Mouse (Mus musculus) E14TG2a.4 (cell line): ENCODE results near the gene Arhgap22.

Source experiments
- CTCF ChIP-seq: conservative IDR thresholded peaks from 2 replicates; pipeline ENCODE4 v1.5.1; 2014; ENCODE audit warnings: low read length
- NANOG ChIP-seq: IDR thresholded peaks from 2 replicates; pipeline ENCODE4 v1.6.1; 2014; ENCODE audit warnings: borderline replicate concordance, low read length, mixed read lengths
- POU5F1 ChIP-seq: IDR thresholded peaks from 2 replicates; pipeline ENCODE4 v1.6.1; 2014; ENCODE audit warnings: low read length, borderline replicate concordance

DNA sequence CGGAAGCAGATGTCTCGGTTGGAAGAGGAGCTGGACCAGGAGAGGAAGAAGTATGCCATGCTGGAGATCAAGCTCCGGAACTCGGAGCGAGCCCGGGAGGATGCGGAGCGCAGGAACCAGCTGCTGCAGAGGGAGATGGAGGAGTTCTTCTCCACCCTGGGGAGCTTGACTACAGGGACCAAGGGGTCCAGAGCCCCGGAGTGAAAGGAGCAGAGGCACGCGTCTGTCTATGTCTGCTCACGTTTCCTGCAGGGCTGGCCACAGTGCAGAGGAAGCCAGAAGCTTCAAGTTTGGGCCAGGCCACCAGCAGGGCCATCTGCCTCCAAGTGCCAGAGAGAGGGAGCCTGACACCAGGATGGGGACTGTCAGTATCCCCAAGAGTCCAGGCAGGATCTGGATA, 155.5 kb downstream of the Arhgap22 start:
- TF ChIP-seq CTCF (no peak), POU5F1 (no peak), NANOG (no peak)
